Mouse (Mus musculus) lung, embryonic 14.5 days (tissue): ENCODE data around the gene Sh3pxd2a. TPM values are rescaled to one million over a fixed set of nuclear protein-coding genes. Genes with fewer than 3 reads are reported as not detected.
A peak's percentile ranks its signal among the peaks of the same experiment; 100 is the strongest.

Source experiments
- ATAC-seq: fragments of 200-750 bp; cut with Nextera tagmentation; 2 replicates; pipeline ENCODE4 v1.8.0; 2017; ENCODE audit warnings: mild to moderate bottlenecking, moderate TSS enrichment, moderate library complexity; ENCODE audit not compliant: insufficient read depth
- DNase-seq: peaks from one replicate; pipeline ENCODE4 v3.0.0-alpha.2; 2015
- H3K27ac ChIP-seq: fragments of 300-500 bp; sonication (generic); 2 replicates; pipeline ENCODE4 v1.5.1; 2014; ENCODE audit warnings: low read depth, mild to moderate bottlenecking, moderate library complexity
- H3K27me3 ChIP-seq: fragments of 300-500 bp; sonication (generic); 2 replicates; pipeline ENCODE4 v1.6.1; 2014; ENCODE audit warnings: low read length, control low read depth; ENCODE audit not compliant: insufficient read depth
- H3K36me3 ChIP-seq: fragments of 300-500 bp; sonication (generic); 2 replicates; pipeline ENCODE4 v1.6.1; 2014; ENCODE audit warnings: control low read depth; ENCODE audit not compliant: insufficient read depth
- H3K4me1 ChIP-seq: fragments of 300-500 bp; sonication (generic); 2 replicates; pipeline ENCODE4 v1.6.1; 2014; ENCODE audit warnings: antibody characterized with exemption, control low read depth; ENCODE audit not compliant: insufficient read depth
- H3K4me2 ChIP-seq: fragments of 300-500 bp; sonication (generic); 2 replicates; pipeline ENCODE4 v1.6.1; 2014; ENCODE audit warnings: mild to moderate bottlenecking
- H3K4me3 ChIP-seq: fragments of 300-500 bp; sonication (generic); 2 replicates; pipeline ENCODE4 v1.5.1; 2014; ENCODE audit warnings: low read depth, low read length
- H3K9ac ChIP-seq: fragments of 300-500 bp; sonication (generic); 2 replicates; pipeline ENCODE4 v1.6.1; 2014
- H3K9me3 ChIP-seq: fragments of 300-500 bp; sonication (generic); 2 replicates; pipeline ENCODE4 v1.6.1; 2016; ENCODE audit warnings: low read depth, low read length, control low read depth
- CTCF ChIP-seq: IDR thresholded peaks from 2 replicates; pipeline ENCODE4 v1.5.1; 2016; ENCODE audit warnings: antibody characterized with exemption, low read depth
- WGBS: fragments of 180-500 bp; shearing (Covaris S2); extraction: QIAGEN DNeasy Blood & Tissue Kit; methylation state at CpG from one replicate; pipeline ENCODE4 v1.1.7; 2014; 5-methylcytosine and 5-hydroxymethylcytosine counted together
- polyA plus RNA-seq: library from polyadenylated mRNA; unstranded; fragments of >200 nt; fragmentation: Nextera tagmentation; extraction: Ambion mirVana; gene quantifications from 2 replicates; pipeline ENCODE4 v1.2.1, GENCODE M21; 2014

Gene Sh3pxd2a
- polyA plus RNA-seq, 1 experiment from 2014 or later: 12.0 TPM

GRCm38 (mm10) chr19:47224743-47225142, 239.5 kb downstream of the Sh3pxd2a start:
- Histone ChIP-seq H3K4me3 (no peak overlapping the region), H3K4me1 (peaks cover 6% of the 10 kb centered on the region; the same call in 1 of the 2 replicates), H3K4me2 (no peak overlapping the region), H3K27ac (no peak overlapping the region), H3K36me3 (no peaks in the 10 kb centered on the region), H3K27me3 (no peaks in the 10 kb centered on the region), H3K9ac (no peak overlapping the region), H3K9me3 (no peaks in the 10 kb centered on the region)
- peak; percentile 39 for DNase-seq
- TF ChIP-seq CTCF: no peak
- ATAC-seq: no peak
- WGBS: 74% methylated on average over 4 of the region's 4 CpGs

DNA sequence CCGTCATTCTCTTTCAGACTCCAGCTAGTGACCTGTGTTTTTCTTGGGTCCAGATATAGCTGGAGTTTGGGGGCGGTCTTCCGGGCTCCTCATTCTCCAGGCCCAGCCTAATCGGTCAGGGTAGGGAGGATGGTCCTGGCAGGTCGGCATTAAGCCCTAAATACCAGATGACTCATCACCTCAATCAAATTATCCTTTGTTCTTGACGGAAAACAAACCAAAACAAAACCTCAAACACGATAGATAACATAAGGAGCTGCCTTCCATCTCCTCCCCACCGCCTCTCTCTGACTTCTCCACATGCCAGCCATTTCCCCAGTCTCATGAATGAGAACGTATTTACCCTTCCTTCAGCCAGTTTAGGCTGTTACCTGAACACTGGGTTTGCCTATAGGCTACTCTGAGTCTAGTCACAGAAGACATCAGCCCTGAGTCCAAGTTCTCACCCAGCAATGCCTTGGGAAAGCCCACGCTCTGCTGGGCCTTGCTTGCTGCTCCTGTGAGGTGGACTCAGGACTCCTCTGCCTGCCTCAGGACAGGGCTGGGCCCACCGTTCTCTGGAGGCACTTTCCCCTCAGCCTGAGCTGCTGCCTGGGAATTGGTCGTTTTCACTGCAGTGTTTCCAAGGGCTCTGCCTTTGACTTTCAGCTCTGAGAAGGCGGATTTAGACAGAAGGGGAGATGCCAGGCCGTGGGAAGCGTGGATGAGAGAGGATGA, 241.2 kb downstream of the Sh3pxd2a start:
- TF ChIP-seq CTCF: no peak
- no peak for DNase-seq
- 44% methylated on average over 15 of the region's 15 CpGs for WGBS
- Histone ChIP-seq H3K9ac (no peak overlapping the region), H3K4me1 (peaks cover 4% of the 10 kb centered on the region), H3K36me3 (no peaks in the 10 kb centered on the region), H3K27ac (no peak overlapping the region), H3K27me3 (no peaks in the 10 kb centered on the region), H3K4me3 (no peak overlapping the region), H3K9me3 (no peaks in the 10 kb centered on the region), H3K4me2 (no peak overlapping the region)
- no peak for ATAC-seq

DNA sequence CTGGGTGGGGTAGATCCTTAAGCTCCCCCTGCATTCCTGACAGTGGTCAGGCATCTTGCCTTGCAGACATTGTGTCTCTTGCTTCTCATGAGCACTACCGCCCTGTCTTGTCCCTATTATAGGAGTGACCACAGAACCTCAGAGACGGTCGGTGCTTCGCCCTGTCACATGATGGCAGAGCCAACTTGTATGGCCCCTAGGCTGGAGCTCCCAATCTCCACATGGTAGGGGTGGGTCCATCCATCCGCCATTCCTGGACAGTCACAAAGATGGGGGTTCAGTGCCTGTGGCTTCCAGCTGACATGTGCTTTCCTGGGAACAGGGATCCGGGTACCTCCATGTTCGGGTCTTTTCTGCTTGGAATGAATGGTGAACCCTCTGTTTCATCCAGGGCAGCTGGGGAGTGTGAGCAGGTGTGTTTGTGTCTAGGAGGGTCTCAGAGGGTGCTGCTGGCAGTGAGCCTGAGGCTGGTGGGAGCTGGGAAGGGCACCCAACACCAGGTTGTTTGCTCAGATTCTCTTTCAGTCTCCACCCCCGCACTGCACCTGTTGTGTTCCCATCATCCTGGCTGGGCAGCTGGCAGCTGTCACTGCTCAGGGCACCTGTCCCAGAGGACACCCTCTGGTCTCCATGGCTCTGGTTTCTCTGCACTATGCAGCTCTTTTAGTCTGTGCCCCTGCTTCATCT, 241.9 kb downstream of the Sh3pxd2a start:
- WGBS: 83% methylated on average over 8 of the region's 8 CpGs
- Histone ChIP-seq H3K9ac (no peak overlapping the region), H3K27ac (no peak overlapping the region), H3K4me1 (peaks cover 4% of the 10 kb centered on the region; the same call in 1 of the 2 replicates), H3K27me3 (no peaks in the 10 kb centered on the region), H3K36me3 (no peaks in the 10 kb centered on the region), H3K4me2 (no peak overlapping the region), H3K4me3 (no peak overlapping the region), H3K9me3 (no peaks in the 10 kb centered on the region)
- DNase-seq (no peak), ATAC-seq (no peak)
- no peak for TF ChIP-seq CTCF

- 75% methylated on average over 7 of the region's 7 CpGs for WGBS
Observed at GRCm38 (mm10) chr19:47221500-47222153, 242.6 kb downstream of the Sh3pxd2a start.

GRCm38 (mm10) chr19:47221006-47221405, 243.2 kb downstream of the Sh3pxd2a start:
- Histone ChIP-seq H3K36me3 (no peaks in the 10 kb centered on the region), H3K4me2 (no peak overlapping the region), H3K4me3 (no peak overlapping the region), H3K9ac (no peak overlapping the region), H3K9me3 (no peaks in the 10 kb centered on the region), H3K27me3 (no peaks in the 10 kb centered on the region), H3K4me1 (peaks cover 4% of the 10 kb centered on the region; the same call in 1 of the 2 replicates), H3K27ac (no peak overlapping the region)
- DNase-seq (no peak), ATAC-seq (no peak)
- TF ChIP-seq CTCF: no peak
- 83% methylated on average over 4 of the region's 4 CpGs for WGBS

More at GRCm38 (mm10) chr19:47221500-47222153, 242.6 kb downstream of the Sh3pxd2a start:
- ATAC-seq (no peak), DNase-seq (no peak)
- H3K4me1 ChIP-seq: peaks cover 4% of the 10 kb centered on the region; the same call in 1 of the 2 replicates
- no peaks in the 10 kb centered on the region for H3K36me3 ChIP-seq
- H3K9me3 ChIP-seq: no peaks in the 10 kb centered on the region
- TF ChIP-seq CTCF: no peak
- no peaks in the 10 kb centered on the region for H3K27me3 ChIP-seq
- H3K4me3 ChIP-seq: no peak overlapping the region
- H3K27ac ChIP-seq: no peak overlapping the region
- H3K9ac ChIP-seq: no peak overlapping the region
- no peak overlapping the region for H3K4me2 ChIP-seq

DNA sequence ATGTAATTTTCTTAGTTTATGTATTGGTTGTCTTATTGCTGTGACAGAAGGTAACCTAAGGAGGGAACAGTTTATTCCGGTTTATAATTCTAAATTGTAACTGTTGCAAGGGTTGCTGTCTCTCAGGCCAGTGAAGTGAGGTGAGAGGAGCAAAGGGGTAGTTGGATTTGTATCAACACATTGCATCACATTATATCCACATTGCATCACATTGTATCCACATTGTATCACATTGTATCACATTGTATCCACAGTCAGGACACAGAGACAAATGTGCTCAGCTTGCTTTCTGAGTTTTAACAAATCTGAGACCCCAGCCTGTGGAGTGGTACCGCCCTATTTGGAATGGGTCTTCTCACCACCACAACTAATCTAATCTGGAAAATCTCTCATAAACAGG, 244.0 kb downstream of the Sh3pxd2a start:
- DNase-seq (no peak), ATAC-seq (no peak)
- Histone ChIP-seq H3K4me2 (no peak overlapping the region), H3K27me3 (no peaks in the 10 kb centered on the region), H3K9ac (no peak overlapping the region), H3K4me3 (no peak overlapping the region), H3K9me3 (no peaks in the 10 kb centered on the region), H3K27ac (no peak overlapping the region), H3K4me1 (peaks cover 4% of the 10 kb centered on the region; the same call in 1 of the 2 replicates), H3K36me3 (no peaks in the 10 kb centered on the region)
- 92% methylated on average over 2 of the region's 2 CpGs for WGBS
- TF ChIP-seq CTCF: no peak

DNA sequence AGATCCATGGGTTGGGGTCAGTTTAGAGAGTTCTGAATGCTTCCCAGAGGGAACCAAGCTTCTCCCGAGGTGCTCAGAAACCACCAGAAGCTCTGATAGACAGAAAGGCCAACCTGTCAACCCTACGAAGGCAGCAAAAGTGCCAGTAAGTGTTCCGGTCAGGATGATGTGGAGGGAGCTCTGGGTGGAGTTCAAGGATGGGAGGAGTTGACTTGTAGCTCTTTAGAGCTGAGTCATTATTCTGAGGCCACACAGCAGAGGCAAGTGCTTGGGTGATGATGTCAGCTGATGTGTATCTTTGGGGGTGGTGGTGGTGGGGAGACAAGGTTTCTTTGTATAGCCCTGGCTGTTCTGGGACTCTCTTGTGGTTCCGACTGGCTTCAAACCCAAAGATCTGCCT, 244.6 kb downstream of the Sh3pxd2a start:
- 57% methylated on average over 4 of the region's 4 CpGs for WGBS
- Histone ChIP-seq H3K4me1 (peaks cover 4% of the 10 kb centered on the region; the same call in 1 of the 2 replicates), H3K9ac (no peak overlapping the region), H3K36me3 (no peaks in the 10 kb centered on the region), H3K4me3 (no peak overlapping the region), H3K27me3 (no peaks in the 10 kb centered on the region), H3K27ac (no peak overlapping the region), H3K4me2 (no peak overlapping the region), H3K9me3 (no peaks in the 10 kb centered on the region)
- ATAC-seq: no peak
- TF ChIP-seq CTCF: no peak
- peak; percentile 12 for DNase-seq
